Mouse (Mus musculus) 3T3-L1 (cell line): ENCODE measurements around the gene Safb2.
"Not testable (repeated sequence)": the region's sequence is repeated elsewhere in the genome, so short reads cannot be mapped to it uniquely, and the experiment has no call there.

Experiments used
- DNase-seq: peaks from one replicate; pipeline ENCODE4 v3.0.0-alpha.2; 2015; ENCODE audit warnings: low read depth, low spot score

Gene Safb2

DNA sequence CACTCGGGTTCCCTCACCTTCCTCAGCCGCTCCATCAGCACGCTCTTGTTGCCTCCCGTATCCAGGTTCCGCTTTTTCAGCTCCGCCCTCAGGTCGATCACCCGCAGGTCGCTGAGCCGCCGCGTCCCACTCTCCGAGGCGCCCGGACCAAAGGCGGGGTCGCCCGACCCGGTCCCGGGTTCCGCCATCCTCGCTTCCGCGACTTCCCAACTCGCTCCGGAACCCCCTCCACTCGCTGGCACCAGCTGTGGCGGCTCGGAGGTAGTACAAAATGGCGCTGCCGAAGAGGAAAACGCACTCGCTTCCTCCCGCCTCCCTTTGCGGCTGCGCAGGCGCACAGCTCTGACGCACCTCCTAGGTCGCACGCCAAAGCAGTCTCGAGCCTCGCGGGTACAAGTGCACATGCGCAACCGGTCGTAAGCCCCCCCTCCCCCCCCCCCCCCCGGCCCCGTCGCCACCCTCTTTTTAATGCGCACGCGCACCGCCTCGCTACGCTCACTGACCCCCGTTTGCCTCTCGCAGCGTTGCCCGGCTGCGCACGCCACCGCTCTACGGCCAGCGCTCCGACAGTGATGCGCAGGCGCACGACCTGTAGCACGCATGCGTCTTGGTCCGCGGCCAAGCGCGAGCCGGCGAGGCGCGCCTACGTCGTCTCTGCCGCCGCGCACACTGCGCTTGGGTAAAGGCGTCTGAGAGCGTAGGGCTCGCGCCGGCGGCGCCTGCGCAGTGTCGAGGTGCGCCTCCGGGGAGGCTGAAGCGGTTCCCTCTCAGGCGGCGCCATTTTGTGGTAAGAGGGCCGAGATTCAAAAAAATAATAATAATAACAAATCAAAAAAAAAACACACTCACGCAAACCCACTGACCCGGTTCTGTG is at the start of gene Safb2, which contains the start of gene Safb:
Gene Safb2 (minus strand): TSS at position 329 of the 874 bp plus-strand sequence.
Gene Safb (plus strand): TSS at position 569 of the 874 bp plus-strand sequence.
- peak; percentile 97 for DNase-seq

GRCm38 (mm10) chr17:56634023-56634422 is 49.6 kb upstream of the Safb2 start:
- DNase-seq: no peak

- DNase-seq: no peak
Measured at GRCm38 (mm10) chr17:56631807-56632206, 47.4 kb upstream of the Safb2 start.

- DNase-seq: not testable (repeated sequence)
Measured at GRCm38 (mm10) chr17:56629800-56630781, 45.7 kb upstream of the Safb2 start.

DNA sequence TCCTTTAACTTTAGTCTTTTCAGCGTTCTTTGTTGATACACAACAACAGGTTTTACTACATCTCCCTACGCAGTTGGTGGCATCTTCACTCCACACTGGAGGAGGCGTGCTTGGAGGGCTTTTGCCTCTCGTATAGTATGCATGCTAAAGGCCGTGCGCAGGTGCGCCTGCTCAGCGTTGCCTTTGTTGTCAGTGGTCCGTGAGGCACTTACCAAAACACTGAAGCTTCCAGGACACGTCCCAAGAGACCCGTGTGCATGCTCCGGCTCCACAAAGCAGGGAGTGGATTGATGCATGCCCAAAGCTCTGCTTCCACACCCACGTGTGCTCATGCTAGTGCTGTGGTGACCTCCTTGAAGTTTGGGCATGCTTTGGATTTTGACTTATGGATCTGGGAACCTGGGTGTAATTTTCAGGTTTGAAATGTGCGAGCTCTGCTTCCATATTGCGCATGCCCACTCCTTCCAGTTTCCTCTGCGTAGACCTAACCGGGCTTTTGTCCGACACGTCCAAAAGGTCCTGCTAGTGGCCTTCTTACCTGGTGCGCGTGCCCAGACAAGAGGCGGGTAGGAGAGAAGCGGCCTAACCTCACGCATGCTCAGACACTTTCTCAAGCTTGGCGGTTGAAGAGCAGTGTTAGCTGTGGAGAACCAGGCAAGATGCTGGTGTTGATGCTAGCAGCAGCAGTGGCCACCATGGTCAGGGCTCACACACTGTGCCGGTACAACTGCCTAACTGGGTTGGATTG is 43.3 kb upstream of the Safb2 start, which contains the start of gene Catsperd:
Gene Catsperd (plus strand): TSS at position 614 of the 748 bp plus-strand sequence.
- DNase-seq: no peak

DNA sequence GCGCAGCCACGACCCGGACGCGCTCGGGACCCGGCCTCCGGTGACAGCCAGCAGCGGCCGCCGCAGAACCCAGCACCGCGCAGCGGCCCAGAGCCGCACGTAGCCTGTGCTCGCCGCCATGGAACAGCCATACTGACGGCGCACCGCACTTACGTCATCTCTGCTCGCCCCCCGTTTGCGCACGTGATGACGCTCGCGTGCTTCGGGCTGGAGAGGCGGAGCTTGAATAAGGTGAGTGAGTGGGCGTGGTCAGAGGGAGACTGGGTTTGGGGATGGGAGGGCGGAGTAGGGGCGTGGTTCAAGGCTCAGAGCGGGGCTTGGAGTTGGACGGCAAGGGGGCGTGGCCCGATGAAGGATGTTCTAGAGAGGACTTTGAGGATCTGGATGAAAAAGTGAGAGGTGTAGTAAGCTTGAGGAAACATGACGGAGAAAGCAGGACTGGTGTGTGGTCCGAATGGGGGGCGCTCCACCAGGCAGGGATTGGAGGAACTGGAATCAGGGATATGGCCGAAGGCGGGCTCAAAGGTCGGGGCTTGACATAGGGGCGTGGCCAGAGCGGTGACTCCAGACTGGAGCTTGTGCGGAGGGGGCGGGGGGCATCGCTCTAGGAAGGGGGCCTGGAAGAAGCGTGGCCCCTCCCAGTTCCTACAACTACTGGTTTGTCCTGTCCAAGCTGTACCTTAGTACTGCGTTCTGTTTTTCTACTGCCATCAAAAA is 42.5 kb upstream of the Safb2 start, which contains the start of gene Lonp1:
Gene Lonp1 (minus strand): TSS at position 134 of the 717 bp plus-strand sequence.
- DNase-seq: peak; percentile 99

- DNase-seq: peak; percentile 45
Measured at GRCm38 (mm10) chr17:56626260-56626659, 41.9 kb upstream of the Safb2 start.

DNA sequence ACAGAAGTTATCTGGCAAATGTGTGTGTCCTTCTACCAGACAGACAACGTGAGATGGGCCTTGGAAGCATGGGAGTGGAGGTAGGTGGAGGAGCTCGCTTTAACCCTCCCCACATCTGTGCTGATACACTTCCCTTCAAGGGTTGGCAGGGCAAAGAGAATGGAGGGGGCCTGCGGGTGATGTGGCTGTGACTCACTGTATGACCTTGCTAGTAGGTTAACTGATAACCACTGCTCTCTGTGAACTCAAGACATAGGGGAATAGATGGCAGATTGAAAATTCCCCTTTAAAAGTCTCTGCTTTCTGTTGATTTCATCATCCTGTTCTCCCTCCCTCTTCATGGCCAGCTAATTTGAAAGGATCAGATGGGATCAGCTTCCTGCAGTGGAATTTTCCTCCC is 41.1 kb upstream of the Safb2 start:
- DNase-seq: peak; percentile 82

DNA sequence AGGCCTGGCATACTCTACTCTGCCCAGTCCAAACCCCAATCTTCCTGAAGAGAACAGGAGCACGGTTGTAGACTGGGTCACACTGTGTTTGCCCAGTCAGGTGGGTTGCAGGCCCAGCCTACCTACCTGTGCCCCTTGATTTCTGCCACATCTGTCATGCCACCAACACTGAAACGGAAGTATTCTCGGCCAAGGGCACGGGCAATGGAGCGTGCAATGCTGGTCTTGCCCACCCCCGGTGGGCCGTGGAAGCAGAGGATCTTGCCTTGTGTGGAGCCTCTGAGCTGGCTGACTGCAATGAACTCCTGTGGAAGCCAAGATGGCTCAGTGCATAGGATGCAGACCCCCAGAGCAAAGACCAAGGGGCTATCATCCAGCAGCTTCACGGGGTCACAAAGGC is 33.2 kb upstream of the Safb2 start:
- DNase-seq: no peak

DNA sequence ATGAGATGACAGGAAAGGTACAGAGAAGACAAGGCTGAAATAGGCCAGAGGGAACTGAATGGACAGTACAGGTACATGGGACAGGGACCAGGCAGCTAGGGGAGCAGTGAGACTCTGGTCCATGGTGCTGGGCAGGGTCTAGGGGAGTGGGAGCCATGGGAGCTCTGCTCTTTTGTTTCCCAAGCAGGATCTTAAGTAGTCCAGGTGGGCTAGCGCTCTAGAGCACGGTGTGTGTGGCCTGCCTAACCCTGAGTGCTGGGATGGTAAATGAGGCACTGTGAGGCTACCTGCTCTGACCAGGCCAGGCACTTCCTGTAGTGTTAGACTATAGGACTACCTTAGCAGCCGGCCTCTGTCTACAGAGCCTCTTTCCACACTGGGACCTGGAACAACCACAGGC is 32.3 kb upstream of the Safb2 start:
- no peak for DNase-seq

GRCm38 (mm10) chr17:56615792-56616191 is 31.4 kb upstream of the Safb2 start:
- DNase-seq: no peak

- DNase-seq: no peak
Measured at GRCm38 (mm10) chr17:56615136-56615784, 30.9 kb upstream of the Safb2 start.

- DNase-seq: peak; percentile 48
Measured at GRCm38 (mm10) chr17:56614391-56615135, 30.2 kb upstream of the Safb2 start.

- peak; percentile 43 for DNase-seq
Measured at GRCm38 (mm10) chr17:56613893-56614292, 29.5 kb upstream of the Safb2 start.

DNA sequence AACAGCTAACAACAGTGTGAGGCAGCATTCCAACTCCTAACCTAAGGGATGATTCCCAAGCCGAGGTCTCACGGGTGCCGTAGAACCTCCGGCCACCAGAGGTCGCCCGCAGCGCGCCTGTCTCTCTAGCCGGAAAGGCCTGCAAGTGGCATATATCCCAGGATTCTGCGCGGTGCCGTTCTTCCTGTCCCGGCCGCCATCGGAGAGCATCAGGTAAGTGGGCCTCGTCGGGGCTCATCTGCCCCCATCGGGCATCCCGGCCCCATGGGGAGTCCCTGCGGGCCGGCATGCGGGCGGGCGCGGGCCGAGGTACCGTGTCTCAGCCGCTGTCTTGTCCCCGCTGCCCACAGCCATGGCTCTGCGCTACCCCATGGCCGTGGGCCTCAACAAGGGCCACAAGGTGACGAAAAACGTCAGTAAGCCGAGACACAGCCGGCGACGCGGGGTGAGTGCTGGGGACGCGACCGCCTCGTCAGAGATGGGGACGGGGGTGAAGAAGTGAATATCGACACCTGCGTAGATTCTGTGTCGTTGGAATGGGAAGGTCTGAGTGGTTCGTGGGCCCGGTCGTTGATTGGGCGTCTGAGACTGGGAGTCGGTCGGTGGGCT is 29.0 kb upstream of the Safb2 start, which contains the start of gene Rpl36:
Gene Rpl36 (plus strand): TSS at position 181 of the 609 bp plus-strand sequence.
- DNase-seq: peak; percentile 96

DNA sequence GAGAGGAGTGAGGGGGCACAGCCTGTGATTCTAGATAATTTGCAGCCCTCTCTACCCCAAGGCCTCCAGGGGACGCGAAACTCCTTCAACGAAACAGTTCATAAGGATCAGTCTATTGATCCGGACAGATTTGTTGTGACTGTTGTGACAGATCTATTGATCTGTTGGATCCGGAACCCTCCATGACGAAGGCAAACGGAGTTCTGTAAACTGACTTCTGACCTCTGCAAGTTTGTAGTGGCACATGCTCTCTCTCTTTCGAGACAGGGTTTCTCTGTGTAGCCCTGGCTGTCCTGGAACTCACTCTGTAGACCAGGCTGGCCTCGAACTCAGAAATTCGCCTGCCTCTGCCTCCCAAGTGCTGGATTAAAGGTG is 28.2 kb upstream of the Safb2 start:
- not testable (repeated sequence) for DNase-seq

DNA sequence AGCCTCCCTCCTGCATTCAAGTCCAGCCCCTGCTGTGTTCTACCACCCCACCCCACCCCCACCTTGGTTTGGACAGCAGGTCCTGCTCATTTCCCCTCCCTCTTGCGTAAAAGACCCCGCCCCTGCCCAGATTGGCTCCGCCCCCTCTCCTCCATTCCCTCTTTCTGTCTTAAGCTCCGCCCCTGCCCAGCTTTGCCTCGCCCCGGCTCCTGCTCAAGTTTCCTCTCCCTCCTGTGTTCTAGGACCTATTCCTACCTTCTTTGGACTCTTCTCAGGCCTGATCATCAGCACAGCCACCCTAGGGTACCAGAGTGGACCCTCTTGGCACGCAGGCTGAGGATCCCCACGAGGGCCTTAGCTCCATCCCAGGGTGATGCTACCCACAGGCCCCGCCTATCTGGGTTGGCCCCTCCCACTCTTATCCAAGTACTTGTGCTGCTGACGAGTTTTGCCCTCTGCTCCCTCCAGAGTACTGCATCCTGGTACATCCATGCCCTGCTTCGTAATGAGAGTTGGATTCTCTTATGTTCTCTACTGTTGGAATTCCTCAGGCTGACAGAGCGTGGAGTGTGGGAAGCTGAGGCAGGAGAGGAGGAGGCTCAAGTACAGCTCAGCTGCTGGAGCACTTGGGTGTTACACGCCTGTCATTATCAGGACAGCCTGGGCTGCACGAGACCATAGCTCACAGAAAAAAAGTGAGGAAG is 27.6 kb upstream of the Safb2 start:
- peak; percentile 44 for DNase-seq

- no peak for DNase-seq
Measured at GRCm38 (mm10) chr17:56611323-56611722, 26.9 kb upstream of the Safb2 start.
